Mouse (Mus musculus) limb, embryonic 14.5 days (tissue): ENCODE measurements around the gene Zswim3. TPM values are rescaled to one million over a fixed set of nuclear protein-coding genes. Genes with fewer than 3 reads are reported as not detected.
A peak's percentile ranks its signal among the peaks of the same experiment; 100 is the strongest.

Source experiments
- ATAC-seq: fragments of 200-750 bp; cut with Nextera tagmentation; 2 replicates; pipeline ENCODE4 v1.8.0; 2017; ENCODE audit warnings: low read depth, moderate number of reproducible peaks, moderate TSS enrichment; ENCODE audit not compliant: low FRiP score
- DNase-seq: peaks from one replicate; pipeline ENCODE4 v3.0.0-alpha.2; 2015; ENCODE audit warnings: low spot score
- H3K27ac ChIP-seq: fragments of 300-500 bp; sonication (generic); replicated peaks from 2 replicates; pipeline ENCODE4 v1.5.1; 2014; ENCODE audit warnings: low read depth, mild to moderate bottlenecking, low read length, moderate library complexity, mixed read lengths
- H3K27me3 ChIP-seq: fragments of 300-500 bp; sonication (generic); 2 replicates; pipeline ENCODE4 v1.6.1; 2014; ENCODE audit warnings: low read length, mixed read lengths; ENCODE audit not compliant: control insufficient read depth, insufficient read depth
- H3K36me3 ChIP-seq: fragments of 300-500 bp; sonication (generic); 2 replicates; pipeline ENCODE4 v1.6.1; 2014; ENCODE audit warnings: mild to moderate bottlenecking, low read length, moderate library complexity, mixed read lengths; ENCODE audit not compliant: control insufficient read depth, insufficient read depth
- H3K4me1 ChIP-seq: fragments of 300-500 bp; sonication (generic); 2 replicates; pipeline ENCODE4 v1.6.1; 2014; ENCODE audit warnings: antibody characterized with exemption, low read length, mixed read lengths; ENCODE audit not compliant: control insufficient read depth, insufficient read depth
- H3K4me2 ChIP-seq: fragments of 300-500 bp; sonication (generic); replicated peaks from 2 replicates; pipeline ENCODE4 v1.6.1; 2014; ENCODE audit warnings: low read depth, mild to moderate bottlenecking, low read length, moderate library complexity; ENCODE audit not compliant: severe bottlenecking
- H3K4me3 ChIP-seq: fragments of 300-500 bp; sonication (generic); replicated peaks from 2 replicates; pipeline ENCODE4 v1.5.1; 2014; ENCODE audit warnings: low read length
- H3K9ac ChIP-seq: fragments of 300-500 bp; sonication (generic); 2 replicates; pipeline ENCODE4 v1.6.1; 2014; ENCODE audit warnings: mild to moderate bottlenecking, low read depth, low read length, moderate library complexity; ENCODE audit not compliant: severe bottlenecking
- H3K9me3 ChIP-seq: fragments of 300-500 bp; sonication (generic); 2 replicates; pipeline ENCODE4 v1.6.1; 2016; ENCODE audit warnings: low read length; ENCODE audit not compliant: control insufficient read depth
- POLR2A ChIP-seq: fragments of 200-500 bp; IDR thresholded peaks from 2 replicates; pipeline ENCODE4 v1.8.0; 2012; ENCODE audit warnings: inconsistent platforms, mild to moderate bottlenecking, moderate library complexity, borderline replicate concordance; ENCODE audit not compliant: insufficient read depth, insufficient read length; ENCODE audit errors: extremely low read depth
- WGBS: fragments of 180-500 bp; shearing (Covaris S2); extraction: QIAGEN DNeasy Blood & Tissue Kit; methylation state at CpG from one replicate; pipeline ENCODE4 v1.1.7; 2014; 5-methylcytosine and 5-hydroxymethylcytosine counted together
- polyA plus RNA-seq, 2 experiments: library from polyadenylated mRNA; depleted of rRNA in 1 of 2; stranded (reverse) in 1 of 2; unstranded in 1 of 2; fragments of >200 nt; fragmentation: Nextera tagmentation in 1 of 2; extraction: Ambion mirVana in 1 of 2; gene quantifications; 2 replicates each; pipeline versions ENCODE4 v1.2.1 to v1.2.3; 2012 to 2014

The Zswim3 gene
- polyA plus RNA-seq (2012; rRNA removed), result 4.3 and 4.9 TPM in 2 replicates
- 6.9 and 7.0 TPM in 2 replicates for polyA plus RNA-seq (2014; fragmentation: Nextera tagmentation; extraction: Ambion mirVana)

DNA sequence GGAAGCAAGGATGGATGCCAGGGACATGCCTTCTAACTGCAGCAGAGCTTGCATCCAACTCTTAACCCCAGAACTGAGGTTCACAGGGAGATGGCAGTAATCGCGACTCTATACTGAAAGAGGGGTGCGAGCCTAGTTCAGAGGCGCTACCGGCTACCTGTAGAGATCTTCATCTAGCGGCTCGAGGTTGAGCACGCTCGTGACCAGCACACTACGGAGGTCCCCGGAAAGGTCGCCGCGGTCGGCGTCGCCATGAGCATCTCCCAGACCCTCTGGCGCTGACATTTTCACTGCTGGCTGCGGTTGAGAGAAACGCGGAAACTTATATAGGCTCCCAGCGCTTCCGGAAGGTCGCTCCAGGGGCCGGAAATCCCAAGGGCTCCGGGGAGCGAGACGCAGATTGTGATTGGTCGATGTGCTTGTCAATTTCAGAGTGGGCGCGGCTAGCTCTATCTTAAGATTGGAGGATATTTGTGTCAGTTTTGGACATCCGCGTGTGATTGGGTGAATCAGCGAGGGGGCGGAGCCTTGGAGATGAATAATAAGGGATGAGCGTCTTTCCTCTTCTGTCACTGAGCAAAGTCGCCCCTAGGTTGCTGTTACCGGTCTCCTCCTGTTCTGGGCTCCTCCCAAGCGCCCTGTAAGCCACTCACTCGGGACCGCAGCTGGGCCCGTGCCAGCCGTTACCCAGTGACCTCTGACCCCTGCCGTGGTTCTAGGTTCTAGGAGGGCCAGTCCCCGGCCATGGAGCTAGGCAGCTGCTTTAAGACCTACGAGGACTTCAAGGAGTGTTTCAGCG, at the start of gene Zswim3, which contains the start of gene Acot8:
Zswim3 (plus strand) TSS at position 566 of the 799 bp plus-strand sequence.
Acot8 (minus strand) TSS at position 350 of the 799 bp plus-strand sequence.
- H3K27ac ChIP-seq, result peak within 1 kb of the TSS; percentile 35
- H3K4me2 ChIP-seq, result peak within 1 kb of the TSS; percentile 85
- under 1% methylated on average over 47 of the region's 47 CpGs for WGBS
- no peaks in the 10 kb centered on the region for H3K27me3 ChIP-seq
- no peaks in the 10 kb centered on the region for H3K9me3 ChIP-seq
- TF ChIP-seq POLR2A, result peak; percentile 76; the same call in 1 of the 2 replicates
- H3K36me3 ChIP-seq, result peaks cover 23% of the 10 kb centered on the region
- DNase-seq (peak; percentile 98), ATAC-seq (peak; percentile 98)
- H3K4me3 ChIP-seq, result peak within 1 kb of the TSS; percentile 73
- H3K9ac ChIP-seq, result peak within 1 kb of the TSS; percentile 69
- peaks cover 9% of the 10 kb centered on the region for H3K4me1 ChIP-seq

DNA sequence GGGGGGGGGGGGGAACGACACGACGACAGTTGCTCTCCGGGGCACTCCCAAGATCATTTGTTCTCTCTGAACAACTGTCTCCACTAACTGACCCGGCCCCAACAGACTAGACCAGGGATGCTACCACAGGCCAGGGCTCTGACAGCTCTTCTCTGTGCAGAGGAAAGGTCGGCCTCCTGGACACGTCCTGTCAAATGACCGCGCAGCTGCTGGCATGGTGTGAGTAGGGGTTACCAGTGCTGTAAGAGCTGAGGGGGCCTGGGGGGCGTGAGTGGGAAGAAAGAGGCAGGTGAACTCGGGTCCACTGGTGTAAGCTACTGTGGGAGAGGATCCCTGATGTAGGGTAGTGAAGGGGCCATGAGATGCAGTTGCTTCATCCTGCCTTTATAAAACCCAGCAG, 47.1 kb upstream of the Zswim3 start:
- Histone ChIP-seq H3K9ac (no peak overlapping the region), H3K4me1 (no peaks in the 10 kb centered on the region), H3K4me2 (no peak overlapping the region), H3K27me3 (no peaks in the 10 kb centered on the region), H3K4me3 (no peak overlapping the region), H3K36me3 (peaks cover 96% of the 10 kb centered on the region), H3K27ac (no peak overlapping the region), H3K9me3 (no peaks in the 10 kb centered on the region)
- 91% methylated on average over 9 of the region's 11 CpGs for WGBS
- no peak for DNase-seq
- no peak for ATAC-seq
- no peak for TF ChIP-seq POLR2A

DNA sequence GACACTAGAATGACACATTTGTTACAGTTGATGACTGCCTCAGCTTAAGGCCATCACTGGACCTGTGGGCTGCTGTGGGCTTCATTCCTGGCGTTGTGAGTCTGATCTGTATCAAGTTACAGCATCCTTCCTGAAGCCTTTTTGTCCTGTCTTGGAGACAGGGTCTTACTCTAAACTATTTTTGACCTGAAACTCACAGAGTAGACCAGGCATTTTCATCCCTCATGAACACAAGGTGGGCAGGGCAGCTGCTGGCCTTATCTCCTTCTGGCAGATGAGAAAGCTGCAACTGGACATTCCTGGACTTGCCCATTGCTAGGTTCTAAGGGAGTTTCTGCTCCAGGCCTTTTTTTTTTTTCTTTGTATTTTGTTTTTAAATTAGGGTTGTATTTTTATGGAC, 46.2 kb upstream of the Zswim3 start:
- no peak overlapping the region for H3K4me2 ChIP-seq
- H3K4me1 ChIP-seq, result no peaks in the 10 kb centered on the region
- 60% methylated on average over 1 of the region's 1 CpGs for WGBS
- ATAC-seq (no peak), DNase-seq (no peak)
- H3K9ac ChIP-seq, result no peak overlapping the region
- no peak for TF ChIP-seq POLR2A
- H3K27me3 ChIP-seq, result no peaks in the 10 kb centered on the region
- H3K27ac ChIP-seq, result no peak overlapping the region
- peaks cover 97% of the 10 kb centered on the region for H3K36me3 ChIP-seq
- no peak overlapping the region for H3K4me3 ChIP-seq
- no peaks in the 10 kb centered on the region for H3K9me3 ChIP-seq

DNA sequence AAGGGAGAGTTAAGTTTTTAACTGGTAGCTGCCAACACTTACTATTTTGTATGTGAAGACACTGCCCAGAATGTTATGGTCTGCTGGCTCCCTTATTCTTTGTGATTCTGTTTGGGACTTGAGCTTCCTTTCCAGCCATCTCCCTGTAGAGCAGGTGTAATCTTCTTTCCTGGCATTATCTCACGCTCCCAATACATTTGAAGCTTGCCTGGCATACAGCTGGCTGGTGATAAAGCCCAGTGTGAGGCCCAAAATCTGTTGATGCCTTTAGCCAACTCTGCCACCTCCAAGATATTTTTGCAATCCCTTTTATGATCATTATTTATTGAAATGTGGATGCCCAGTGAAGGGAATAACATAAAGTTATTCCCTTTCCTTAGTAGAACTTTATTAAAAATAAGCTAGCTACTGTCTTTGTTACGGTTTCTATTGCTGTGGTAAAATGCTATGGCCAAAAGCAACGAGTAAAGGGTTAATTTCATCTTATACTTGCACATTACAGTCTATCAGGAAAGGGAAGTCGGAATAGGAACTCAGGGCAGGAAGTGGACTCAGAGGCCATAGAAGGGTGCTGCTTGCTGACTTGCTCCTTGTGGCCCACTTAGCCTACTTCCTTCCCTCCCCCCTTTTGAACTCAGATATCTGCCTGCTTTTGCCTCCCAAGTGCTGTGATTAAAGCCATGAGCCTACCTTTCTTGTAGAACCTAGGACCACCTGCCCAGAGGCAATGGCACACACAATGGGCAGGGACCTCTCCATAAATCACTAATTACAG, 44.7 kb upstream of the Zswim3 start:
- DNase-seq (no peak), ATAC-seq (no peak)
- no peaks in the 10 kb centered on the region for H3K27me3 ChIP-seq
- peaks cover 92% of the 10 kb centered on the region for H3K36me3 ChIP-seq
- TF ChIP-seq POLR2A, result no peak
- H3K9me3 ChIP-seq, result no peaks in the 10 kb centered on the region
- H3K4me1 ChIP-seq, result no peaks in the 10 kb centered on the region
- H3K27ac ChIP-seq, result no peak overlapping the region
- no peak overlapping the region for H3K4me2 ChIP-seq
- 89% methylated on average over 4 of the region's 4 CpGs for WGBS
- no peak overlapping the region for H3K4me3 ChIP-seq
- no peak overlapping the region for H3K9ac ChIP-seq

DNA sequence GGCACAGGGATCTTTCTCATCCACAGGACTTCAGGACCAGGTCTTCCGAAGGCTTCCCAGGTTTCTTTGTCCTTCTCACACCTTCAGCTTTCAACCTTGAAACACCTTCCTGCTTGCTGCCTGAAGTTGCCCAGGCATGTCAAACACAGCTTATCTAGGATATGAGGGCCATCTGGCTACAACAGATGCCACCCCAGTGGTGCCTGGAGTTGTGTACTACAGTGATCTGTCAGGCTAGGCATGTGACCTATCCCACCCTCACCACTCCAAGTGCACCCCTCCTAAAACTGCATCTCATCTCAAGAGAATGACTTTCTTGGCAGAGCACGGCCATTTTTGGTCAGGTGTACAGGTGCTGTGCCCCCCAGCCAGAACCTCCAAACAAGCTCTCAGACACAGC, 43.4 kb upstream of the Zswim3 start:
- Histone ChIP-seq H3K9me3 (no peaks in the 10 kb centered on the region), H3K4me3 (no peak overlapping the region), H3K36me3 (peaks cover 92% of the 10 kb centered on the region), H3K4me1 (no peaks in the 10 kb centered on the region), H3K27me3 (no peaks in the 10 kb centered on the region), H3K27ac (no peak overlapping the region), H3K4me2 (no peak overlapping the region), H3K9ac (no peak overlapping the region)
- ATAC-seq (no peak), DNase-seq (no peak)
- WGBS, result 97% methylated on average over 2 of the region's 2 CpGs
- TF ChIP-seq POLR2A, result no peak
